Mouse (Mus musculus) E14TG2a.4 (cell line): ENCODE results near the gene Pax3.

Experiments used
- CTCF ChIP-seq: conservative IDR thresholded peaks from 2 replicates; pipeline ENCODE4 v1.5.1; 2014; ENCODE audit warnings: low read length
- NANOG ChIP-seq: IDR thresholded peaks from 2 replicates; pipeline ENCODE4 v1.6.1; 2014; ENCODE audit warnings: borderline replicate concordance, low read length, mixed read lengths
- POU5F1 ChIP-seq: IDR thresholded peaks from 2 replicates; pipeline ENCODE4 v1.6.1; 2014; ENCODE audit warnings: low read length, borderline replicate concordance

DNA sequence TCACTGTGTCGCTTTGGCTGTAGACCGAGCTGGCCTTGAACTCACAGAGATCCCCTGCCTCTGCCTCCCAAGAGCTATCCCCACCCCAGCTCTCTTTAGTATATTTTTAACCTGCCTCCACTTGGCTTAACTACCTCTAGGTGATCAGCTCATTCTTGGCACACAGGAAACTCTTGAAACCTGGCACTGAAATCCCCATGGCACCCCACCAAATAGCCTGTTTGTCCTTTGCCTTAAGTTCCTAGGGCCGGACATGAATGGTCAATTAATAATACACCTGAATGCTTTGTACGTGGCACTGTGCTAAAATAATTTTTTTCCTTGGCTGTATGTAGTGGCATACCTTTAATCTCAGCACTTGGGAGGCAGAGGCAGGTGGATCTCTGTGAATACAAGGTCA, 41.1 kb downstream of the Pax3 start:
- TF ChIP-seq CTCF (no peak), NANOG (no peak), POU5F1 (no peak)
